Mouse (Mus musculus) megakaryocyte-erythroid progenitor cell, adult 5-6 weeks (primary cell): ENCODE data around the gene Cox5a. TPM values are rescaled to one million over a fixed set of nuclear protein-coding genes. Genes with fewer than 3 reads are reported as not detected.
A peak's percentile ranks its signal among the peaks of the same experiment; 100 is the strongest.

Source experiments
- ATAC-seq: replicated peaks from 2 replicates; pipeline ENCODE4 v1.8.0; 2016; ENCODE audit warnings: mild to moderate bottlenecking, inconsistent platforms; ENCODE audit not compliant: severe bottlenecking, poor library complexity, low FRiP score, low TSS enrichment
- total RNA-seq, 2 experiments: library from RNA; stranded (forward) in 1 of 2; stranded (reverse) in 1 of 2; fragments of 200-1000, 215-1000 nt in 1 of 2; fragments of >200 nt in 1 of 2; fragmentation: Nextera tagmentation in 1 of 2; gene quantifications; 2 replicates each; pipeline ENCODE4 v1.2.3; 2014 to 2017

Gene Cox5a
- total RNA-seq, 2 experiments from 2014 or later = 60.4 to 484 TPM

- no peak for ATAC-seq
These were observed 38.5 kb downstream of the Cox5a start for GRCm38 (mm10) chr9:57559568-57559967.

GRCm38 (mm10) chr9:57560263-57560662, 39.2 kb downstream of the Cox5a start:
- ATAC-seq = 0 out of 2 replicates have a peak, but pooled peaks have one; percentile 11

GRCm38 (mm10) chr9:57560861-57561710, 40.0 kb downstream of the Cox5a start, which contains the start of gene Scamp2:
Gene Scamp2 (plus strand): TSS chr9:57560943.
- ATAC-seq = peak; percentile 99

GRCm38 (mm10) chr9:57561711-57562099, 40.6 kb downstream of the Cox5a start:
- ATAC-seq = no peak

GRCm38 (mm10) chr9:57562896-57563372, 41.9 kb downstream of the Cox5a start:
- ATAC-seq = no peak

- no peak for ATAC-seq
These were observed 43.5 kb downstream of the Cox5a start for GRCm38 (mm10) chr9:57564609-57565008.

GRCm38 (mm10) chr9:57565741-57566221, 44.7 kb downstream of the Cox5a start:
- no peak for ATAC-seq

- ATAC-seq = no peak; the same call in 1 of the 2 replicates
These were observed 45.8 kb downstream of the Cox5a start for GRCm38 (mm10) chr9:57566846-57567245.

- ATAC-seq = no peak
These were observed 47.4 kb downstream of the Cox5a start for GRCm38 (mm10) chr9:57568500-57568899.

- ATAC-seq = no peak
These were observed 53.3 kb downstream of the Cox5a start for GRCm38 (mm10) chr9:57574397-57574796.

- ATAC-seq = no peak
These were observed 54.5 kb downstream of the Cox5a start for GRCm38 (mm10) chr9:57575577-57575976.

- peak; percentile 76 for ATAC-seq
These were observed 56.2 kb downstream of the Cox5a start for GRCm38 (mm10) chr9:57577144-57577849.

Other genes starting within 250 kb of the Cox5a start
- gene Ppcdc, start 81.2 kb upstream of the Cox5a start, total RNA-seq (2014; fragmentation: Nextera tagmentation) = 22.1 and 34.8 TPM in 2 replicates
- 10.5 and 13.9 TPM in 2 replicates for gene Ppcdc, start 81.2 kb upstream of the Cox5a start, total RNA-seq (2017)
- gene Scamp5, start 53.2 kb upstream of the Cox5a start, total RNA-seq (2014; fragmentation: Nextera tagmentation) = not detected in 2 replicates
- gene Scamp5, start 53.2 kb upstream of the Cox5a start, total RNA-seq (2017) = not detected in 2 replicates
- gene Rpp25, start 17.2 kb upstream of the Cox5a start, total RNA-seq (2014; fragmentation: Nextera tagmentation) = not detected in 2 replicates
- not detected in 2 replicates for gene Rpp25, start 17.2 kb upstream of the Cox5a start, total RNA-seq (2017)
- gene Fam219b, start 16.3 kb downstream of the Cox5a start, total RNA-seq (2014; fragmentation: Nextera tagmentation) = 12.1 and 12.7 TPM in 2 replicates
- 9.2 and 10.0 TPM in 2 replicates for gene Fam219b, start 16.3 kb downstream of the Cox5a start, total RNA-seq (2017)
- gene Mpi, start 31.5 kb downstream of the Cox5a start, total RNA-seq (2014; fragmentation: Nextera tagmentation) = 13.5 and 16.6 TPM in 2 replicates
- 6.6 and 6.7 TPM in 2 replicates for gene Mpi, start 31.5 kb downstream of the Cox5a start, total RNA-seq (2017)
- 21.5 and 45.2 TPM in 2 replicates for gene Scamp2, start 39.7 kb downstream of the Cox5a start, total RNA-seq (2014; fragmentation: Nextera tagmentation)
- gene Scamp2, start 39.7 kb downstream of the Cox5a start, total RNA-seq (2017) = 10.1 and 22.2 TPM in 2 replicates
- 8.7 and 16.7 TPM in 2 replicates for gene Ulk3, start 68.2 kb downstream of the Cox5a start, total RNA-seq (2014; fragmentation: Nextera tagmentation)
- gene Ulk3, start 68.2 kb downstream of the Cox5a start, total RNA-seq (2017) = 2.6 and 3.8 TPM in 2 replicates
- not detected in 2 replicates for gene Cplx3, start 85.0 kb downstream of the Cox5a start, total RNA-seq (2014; fragmentation: Nextera tagmentation)
- gene Cplx3, start 85.0 kb downstream of the Cox5a start, total RNA-seq (2017) = not detected in 2 replicates
- not detected in 2 replicates for gene Lman1l, start 99.5 kb downstream of the Cox5a start, total RNA-seq (2014; fragmentation: Nextera tagmentation)
- gene Lman1l, start 99.5 kb downstream of the Cox5a start, total RNA-seq (2017) = not detected in 2 replicates
- 151 and 213 TPM in 2 replicates for gene Csk, start 132.4 kb downstream of the Cox5a start, total RNA-seq (2014; fragmentation: Nextera tagmentation)
- 158 and 213 TPM in 2 replicates for gene Csk, start 132.4 kb downstream of the Cox5a start, total RNA-seq (2017)
- gene Cyp1a2, start 162.4 kb downstream of the Cox5a start, total RNA-seq (2014; fragmentation: Nextera tagmentation) = not detected in 2 replicates
- not detected in 2 replicates for gene Cyp1a2, start 162.4 kb downstream of the Cox5a start, total RNA-seq (2017)
- 0.52 and 1.7 TPM in 2 replicates for gene Cyp1a1, start 166.7 kb downstream of the Cox5a start, total RNA-seq (2014; fragmentation: Nextera tagmentation)
- 1.3 TPM in 1 of 2 replicates, not detected in the other for gene Cyp1a1, start 166.7 kb downstream of the Cox5a start, total RNA-seq (2017)
- 14.2 and 25.0 TPM in 2 replicates for gene Edc3, start 187.3 kb downstream of the Cox5a start, total RNA-seq (2014; fragmentation: Nextera tagmentation)
- 4.8 and 6.0 TPM in 2 replicates for gene Edc3, start 187.3 kb downstream of the Cox5a start, total RNA-seq (2017)
- gene Clk3, start 244.6 kb downstream of the Cox5a start, total RNA-seq (2014; fragmentation: Nextera tagmentation) = 58.1 and 73.0 TPM in 2 replicates
- gene Clk3, start 244.6 kb downstream of the Cox5a start, total RNA-seq (2017) = 24.7 and 36.4 TPM in 2 replicates